Mouse (Mus musculus) brain, embryonic 14.5 days (tissue): ENCODE measurements at regions not wholly inside any gene's neighbourhood (a gene's known extent, or its start where the extent isn't known, plus 50 kb on each side); places are given as distances from the start of the nearest gene placed in this dataset.

Source experiments
- CTCF ChIP-seq: fragments of 200-500 bp; IDR thresholded peaks from 2 replicates; pipeline ENCODE4 v1.5.1; 2012; ENCODE audit warnings: inconsistent platforms, mild to moderate bottlenecking, moderate library complexity, borderline replicate concordance; ENCODE audit not compliant: insufficient read depth, insufficient read length; ENCODE audit errors: extremely low read depth
- POLR2A ChIP-seq: fragments of 200-500 bp; IDR thresholded peaks from 2 replicates; pipeline ENCODE4 v1.6.1; 2012; ENCODE audit warnings: mild to moderate bottlenecking, inconsistent platforms, borderline replicate concordance; ENCODE audit not compliant: poor library complexity, insufficient read depth, insufficient read length, severe bottlenecking; ENCODE audit errors: extremely low read depth

GRCm38 (mm10) chr3:73389722-73390651 lies 318.2 kb downstream of the Bche start:
- no peak for TF ChIP-seq CTCF
- TF ChIP-seq POLR2A: no peak
